Mouse (Mus musculus): ENCODE measurements around the gene Slc28a3.

The Slc28a3 gene

DNA sequence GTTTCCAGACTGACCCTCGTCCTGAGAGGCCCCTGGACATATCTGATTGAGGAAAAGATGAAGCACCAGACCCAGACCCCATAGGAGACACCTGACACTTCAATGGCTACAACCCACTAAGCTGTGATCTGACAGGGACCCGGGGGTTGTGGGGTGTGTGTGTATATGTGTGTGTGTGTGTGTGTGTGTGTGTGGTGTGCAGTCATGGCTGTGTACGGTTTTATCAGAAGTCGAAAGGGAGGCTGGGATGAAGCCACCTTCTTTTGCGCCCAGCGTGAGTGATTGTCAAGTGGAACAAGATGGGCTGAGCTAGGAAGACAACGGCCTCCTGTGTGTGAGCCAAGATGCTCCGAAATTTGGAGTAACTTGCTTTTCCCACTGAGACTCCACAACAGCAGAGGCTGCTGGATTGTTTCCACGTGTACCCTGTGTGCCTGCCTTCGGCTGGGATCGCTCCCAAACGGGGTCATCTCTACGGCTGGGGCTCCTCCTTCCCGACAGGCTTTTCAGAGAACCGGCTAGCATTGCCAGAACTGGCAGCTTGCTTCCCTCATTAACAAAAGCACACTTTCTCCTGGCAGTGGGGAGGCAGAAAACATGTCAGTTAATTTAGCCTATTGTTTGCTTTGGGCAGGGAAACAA is 50.1 kb downstream of the Slc28a3 start:
- peak; percentile 78 for DNase-seq (ENCODE audit: low spot score)

GRCm38 (mm10) chr13:58558216-58558615 is 52.5 kb downstream of the Slc28a3 start:
- DNase-seq (ENCODE audit: low spot score) = peak; percentile 61

GRCm38 (mm10) chr13:58556018-58556417 is 54.7 kb downstream of the Slc28a3 start:
- DNase-seq (ENCODE audit: low spot score) = no peak

DNA sequence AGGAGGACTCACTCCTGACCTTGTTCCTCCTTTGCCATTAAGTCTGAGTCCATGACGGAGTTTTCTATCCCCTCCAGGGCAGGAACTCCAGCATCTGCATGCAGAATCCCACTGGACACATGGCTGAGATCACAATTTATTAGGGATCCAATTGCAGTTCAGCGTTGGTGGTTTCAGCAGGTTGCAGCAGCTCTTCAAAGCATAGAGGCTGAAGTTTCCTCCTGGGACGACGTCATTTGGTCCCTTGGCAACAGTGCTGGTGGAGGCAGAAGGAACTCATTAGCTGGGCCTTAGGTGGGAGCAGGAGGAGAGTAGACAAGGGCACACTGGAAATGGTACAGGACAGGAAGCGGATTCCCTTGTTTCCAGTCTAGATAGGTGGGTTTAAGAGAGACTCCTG is 55.1 kb downstream of the Slc28a3 start:
- DNase-seq (ENCODE audit: low spot score) = no peak

- DNase-seq (ENCODE audit: low spot score) = no peak
Observed at GRCm38 (mm10) chr13:58551924-58552323, 58.8 kb downstream of the Slc28a3 start.

GRCm38 (mm10) chr13:58547570-58547969 is 63.1 kb downstream of the Slc28a3 start:
- peak; percentile 36 for DNase-seq (ENCODE audit: low spot score)

DNA sequence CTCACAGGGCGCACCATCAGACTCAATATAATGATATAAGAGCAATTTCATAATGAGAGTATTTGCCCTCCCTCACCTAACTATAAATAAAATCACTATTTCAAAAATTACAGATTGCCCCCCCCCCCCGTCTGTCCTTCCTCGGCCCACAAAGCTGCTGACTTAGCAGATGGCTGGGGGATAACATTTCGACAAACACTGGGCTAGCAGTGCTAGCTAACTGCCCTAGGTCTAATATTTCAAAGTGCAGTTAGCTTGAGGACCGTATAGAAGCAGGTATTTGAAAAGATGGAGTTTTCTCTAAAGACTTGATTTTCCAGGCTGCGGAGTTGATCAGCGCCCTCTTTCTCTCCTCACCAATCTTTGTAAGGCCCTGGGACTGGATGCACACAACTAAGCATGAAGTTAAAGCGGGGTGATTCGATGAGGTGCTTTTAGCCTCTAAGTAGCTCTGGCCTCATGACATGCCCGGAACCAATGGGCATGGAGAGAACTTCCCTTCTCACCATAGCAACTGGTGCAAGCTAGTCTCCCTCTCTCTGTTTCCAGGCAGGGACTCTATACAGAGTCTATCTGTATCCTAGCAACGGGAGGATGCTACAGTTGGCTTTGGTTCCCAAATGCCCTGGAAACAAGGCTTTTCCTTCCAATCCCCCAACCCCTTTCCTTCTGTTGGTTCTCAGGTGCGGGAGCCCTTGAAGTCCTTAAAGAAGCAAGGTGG is 66.8 kb downstream of the Slc28a3 start:
- DNase-seq (ENCODE audit: low spot score) = peak; percentile 62

DNA sequence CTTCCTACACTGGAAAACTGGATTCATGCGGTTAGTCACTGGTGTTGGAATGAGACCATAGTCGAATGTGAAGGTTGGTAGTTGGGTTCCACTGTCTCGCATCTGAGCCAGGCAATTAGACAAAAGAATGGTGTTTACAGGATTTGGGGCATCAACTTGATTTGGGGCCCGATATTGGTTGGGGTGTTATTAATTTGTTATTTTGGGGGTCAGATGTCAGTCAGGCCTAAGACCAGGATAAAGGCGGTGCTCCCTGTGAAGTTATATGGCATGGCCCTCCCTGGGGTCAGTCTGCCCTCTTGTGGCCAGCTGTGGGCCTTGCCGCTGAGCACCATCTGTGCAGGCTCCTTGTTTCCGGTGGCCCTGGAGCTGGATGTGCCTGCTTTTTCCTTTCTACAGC is 67.6 kb downstream of the Slc28a3 start:
- peak; percentile 74 for DNase-seq (ENCODE audit: low spot score)

DNA sequence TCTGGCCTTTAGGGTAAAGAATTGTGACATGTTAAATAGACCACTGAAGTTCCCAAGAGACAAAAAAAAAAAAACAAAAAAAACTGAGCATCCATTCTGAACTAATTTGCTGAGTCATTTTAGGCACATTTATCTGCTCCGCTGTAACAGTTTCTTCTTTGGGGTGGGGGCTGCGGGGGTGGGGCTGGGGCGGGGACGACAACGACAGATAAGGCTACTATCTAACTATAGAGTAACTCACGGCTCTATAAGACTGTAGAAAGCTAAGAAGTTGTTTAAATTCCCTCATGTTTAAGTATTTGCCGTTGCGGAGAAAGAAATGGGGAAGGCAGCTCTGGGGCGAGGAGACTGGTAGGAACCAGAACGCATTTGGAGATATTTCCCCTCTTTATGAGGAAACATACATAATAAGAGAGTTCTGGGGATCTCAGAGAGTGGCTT is 68.1 kb downstream of the Slc28a3 start:
- DNase-seq (ENCODE audit: low spot score) = no peak

DNA sequence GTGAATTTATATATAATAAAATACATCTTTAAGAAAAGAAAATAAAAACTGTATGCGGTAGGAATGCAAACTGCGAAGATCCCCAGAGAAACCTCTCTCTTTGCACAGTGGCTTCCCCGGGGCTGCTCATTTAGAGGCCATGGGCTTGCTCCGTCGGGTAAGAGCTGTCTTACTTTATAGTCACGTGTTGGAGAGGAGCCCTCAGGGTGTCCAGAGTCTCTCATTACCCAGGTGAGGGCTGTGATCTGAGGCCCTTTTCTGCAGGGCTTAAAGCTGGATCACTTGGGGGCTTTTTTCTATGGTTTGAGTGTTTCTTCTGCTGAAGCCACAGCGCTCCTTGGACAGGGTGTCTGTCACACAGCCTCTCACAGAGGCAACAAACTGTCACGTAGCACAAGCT is 68.5 kb downstream of the Slc28a3 start:
- no peak for DNase-seq (ENCODE audit: low spot score)

DNA sequence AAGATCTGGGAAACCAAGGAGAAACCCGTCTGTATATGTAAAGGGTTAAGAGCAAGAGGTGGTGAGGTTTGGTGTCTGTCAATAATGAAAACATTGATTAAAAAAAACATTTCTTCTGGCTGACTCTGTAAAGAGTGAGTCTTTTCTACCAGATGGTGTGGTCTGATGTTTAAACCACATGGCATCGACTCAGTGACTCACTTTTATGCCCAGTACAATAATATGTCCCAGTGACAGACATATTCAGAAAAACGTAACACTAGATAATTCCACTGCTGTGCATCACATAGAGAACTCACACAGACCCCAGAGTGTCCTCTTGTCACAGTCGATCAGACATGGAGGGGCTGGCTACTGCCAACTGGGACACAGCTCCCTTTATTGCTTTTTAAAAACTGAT is 69.1 kb downstream of the Slc28a3 start:
- no peak for DNase-seq (ENCODE audit: low spot score)

DNA sequence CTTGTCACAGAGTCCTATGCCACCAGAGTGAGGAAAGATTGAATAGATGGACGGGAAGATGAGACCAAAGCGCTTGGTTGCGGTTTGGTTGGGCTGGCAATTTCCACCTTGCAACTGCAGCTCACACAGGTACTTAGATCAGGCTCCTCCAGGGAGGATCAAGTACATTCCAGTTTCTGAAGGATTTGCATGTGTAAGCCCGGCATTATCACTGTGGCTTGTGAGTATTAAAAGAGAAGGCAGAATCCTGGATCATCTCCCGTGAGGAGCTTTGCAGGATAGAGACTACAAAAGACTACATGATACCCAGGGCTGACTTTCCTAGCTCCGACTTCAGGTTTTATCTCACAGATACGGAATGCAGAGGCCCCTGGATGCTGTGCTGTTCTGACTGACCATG is 71.7 kb downstream of the Slc28a3 start:
- no peak for DNase-seq (ENCODE audit: low spot score)

GRCm38 (mm10) chr13:58538366-58538765 is 72.3 kb downstream of the Slc28a3 start:
- no peak for DNase-seq (ENCODE audit: low spot score)

DNA sequence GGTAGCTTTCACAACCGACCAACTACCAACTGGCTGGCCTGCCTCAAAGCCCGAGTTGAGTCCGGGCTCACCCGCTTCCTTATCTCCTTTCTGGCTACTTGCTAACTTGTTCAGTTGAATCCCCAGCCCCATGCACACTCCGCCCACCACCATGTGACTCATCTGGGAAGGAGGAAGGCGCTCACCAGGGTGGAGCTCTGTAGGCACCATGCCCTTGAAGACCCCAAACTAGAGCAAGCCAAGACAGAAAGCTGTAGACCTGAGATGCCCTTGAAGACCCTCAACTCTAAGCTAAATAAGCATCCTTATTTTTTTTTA is 72.8 kb downstream of the Slc28a3 start:
- DNase-seq (ENCODE audit: low spot score) = no peak

- no peak for DNase-seq (ENCODE audit: low spot score)
Observed at GRCm38 (mm10) chr13:58537232-58537915, 73.3 kb downstream of the Slc28a3 start.

DNA sequence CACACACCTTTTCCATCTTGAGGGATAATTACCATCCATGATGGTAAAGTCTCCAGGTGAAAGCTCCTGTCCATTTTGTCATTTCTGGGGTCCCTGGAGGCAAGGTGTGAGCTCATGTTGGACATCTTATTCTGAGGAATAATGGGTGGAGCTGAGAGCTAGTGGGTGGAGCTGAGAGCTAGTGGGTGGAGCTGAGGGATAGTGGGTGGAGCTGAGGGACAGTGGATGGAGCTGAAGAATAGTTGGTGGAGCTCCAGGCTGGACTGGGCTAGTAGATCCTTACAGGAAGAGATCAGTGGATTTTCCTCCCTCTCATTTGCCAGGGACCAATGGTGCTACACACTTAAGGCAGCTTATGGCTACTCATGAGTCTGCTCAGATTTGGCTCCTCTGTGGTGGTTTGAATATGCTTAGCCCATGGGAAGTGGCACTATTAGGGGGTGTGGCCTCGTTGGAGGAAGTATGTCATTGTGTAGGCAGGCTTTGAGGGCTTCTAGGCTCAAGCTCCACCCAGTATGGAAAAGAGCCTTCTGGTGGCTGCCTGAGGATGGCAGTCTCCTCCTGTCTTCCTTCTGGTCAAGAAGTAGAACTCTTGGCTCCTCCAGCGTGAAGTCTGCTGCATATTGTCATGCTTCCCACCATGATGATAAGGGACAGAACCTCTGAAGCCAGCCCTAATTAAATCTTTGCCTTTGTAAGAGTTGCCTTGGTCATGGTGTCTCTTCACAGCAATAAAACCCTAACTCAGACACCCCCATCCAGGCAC is 74.0 kb downstream of the Slc28a3 start:
- DNase-seq (ENCODE audit: low spot score) = no peak

GRCm38 (mm10) chr13:58535321-58535720 is 75.4 kb downstream of the Slc28a3 start:
- no peak for DNase-seq (ENCODE audit: low spot score)

- no peak for DNase-seq (ENCODE audit: low spot score)
Observed at GRCm38 (mm10) chr13:58534861-58535260, 75.8 kb downstream of the Slc28a3 start.

- DNase-seq (ENCODE audit: low spot score) = no peak
Observed at GRCm38 (mm10) chr13:58534216-58534841, 76.3 kb downstream of the Slc28a3 start.

- DNase-seq (ENCODE audit: low spot score) = no peak
Observed at GRCm38 (mm10) chr13:58524581-58524980, 86.1 kb downstream of the Slc28a3 start.

GRCm38 (mm10) chr13:58523761-58524117 is 86.9 kb downstream of the Slc28a3 start:
- no peak for DNase-seq (ENCODE audit: low spot score)
